Mouse (Mus musculus) ES-Bruce4 (cell line): ENCODE measurements around the gene Gm19345. TPM values are rescaled to one million over a fixed set of nuclear protein-coding genes. Genes with fewer than 3 reads are reported as not detected.

Experiments
- H3K27ac ChIP-seq: 2 replicates; pipeline ENCODE4 v1.5.1; 2012; ENCODE audit warnings: low read length, inconsistent platforms; ENCODE audit not compliant: insufficient read depth
- H3K27me3 ChIP-seq: 2 replicates; pipeline ENCODE4 v1.6.1; 2012; ENCODE audit warnings: mild to moderate bottlenecking, low read length, inconsistent platforms; ENCODE audit not compliant: control insufficient read depth, poor library complexity, insufficient read depth, severe bottlenecking
- H3K36me3 ChIP-seq: 2 replicates; pipeline ENCODE4 v1.6.1; 2012; ENCODE audit warnings: inconsistent platforms, mild to moderate bottlenecking, low read length, moderate library complexity; ENCODE audit not compliant: control insufficient read depth, poor library complexity, insufficient read depth, severe bottlenecking
- H3K4me1 ChIP-seq: one replicate; pipeline ENCODE4 v1.8.1; 2011; ENCODE audit warnings: low read length; ENCODE audit not compliant: control insufficient read depth, insufficient read depth
- H3K4me3 ChIP-seq: 2 replicates; pipeline ENCODE4 v1.5.1; 2011; ENCODE audit warnings: low read depth, mild to moderate bottlenecking, low read length
- H3K9ac ChIP-seq: 2 replicates; pipeline ENCODE4 v1.6.1; 2012; ENCODE audit warnings: low read depth, mild to moderate bottlenecking, inconsistent platforms; ENCODE audit not compliant: poor library complexity, severe bottlenecking
- H3K9me3 ChIP-seq: replicated peaks from 2 replicates; pipeline ENCODE4 v1.6.1; 2012; ENCODE audit warnings: mild to moderate bottlenecking, low read length, inconsistent platforms; ENCODE audit not compliant: control insufficient read depth, poor library complexity, insufficient read depth, severe bottlenecking
- CTCF ChIP-seq: IDR thresholded peaks from one replicate; pipeline ENCODE4 v1.8.1; 2011; ENCODE audit warnings: low read depth, low read length
- EP300 ChIP-seq: IDR thresholded peaks from 2 replicates; pipeline ENCODE4 v1.6.1; 2011; ENCODE audit warnings: low read depth, low read length; ENCODE audit not compliant: insufficient read depth
- POLR2A ChIP-seq: IDR thresholded peaks from one replicate; pipeline ENCODE4 v1.8.1; 2011; ENCODE audit warnings: low read length; ENCODE audit not compliant: insufficient read depth
- polyA plus RNA-seq: library from polyadenylated mRNA; stranded (reverse); fragments of >200 nt; gene quantifications from 2 replicates; pipeline ENCODE4 v1.2.4, GENCODE M21; 2011; ENCODE audit warnings: low read depth; ENCODE audit not compliant: missing spikeins, insufficient read depth, insufficient read length

Gm19345 gene
- polyA plus RNA-seq, 1 experiment: 0.82 TPM

GRCm38 (mm10) chr7:19842885-19843504 lies 8.8 kb upstream of the Gm19345 start:
- Histone ChIP-seq H3K9me3 (no peaks in the 10 kb centered on the region), H3K27me3 (no peaks in the 10 kb centered on the region), H3K36me3 (no peaks in the 10 kb centered on the region), H3K9ac (peak overlapping the region; percentile 36; the same call in 1 of the 2 replicates), H3K4me1 (peaks cover 2% of the 10 kb centered on the region), H3K4me3 (no peak overlapping the region), H3K27ac (no peak overlapping the region)
- TF ChIP-seq CTCF (no peak), EP300 (no peak), POLR2A (no peak)

- Histone ChIP-seq H3K9ac (peak overlapping the region; percentile 36; the same call in 1 of the 2 replicates), H3K9me3 (no peaks in the 10 kb centered on the region), H3K36me3 (no peaks in the 10 kb centered on the region), H3K4me1 (peaks cover 2% of the 10 kb centered on the region), H3K4me3 (no peak overlapping the region), H3K27ac (no peak overlapping the region), H3K27me3 (no peaks in the 10 kb centered on the region)
- TF ChIP-seq CTCF (peak; percentile 83), POLR2A (no peak), EP300 (no peak)
These were observed 8.2 kb upstream of the Gm19345 start for GRCm38 (mm10) chr7:19843561-19843960.

- Histone ChIP-seq H3K27ac (no peak overlapping the region), H3K27me3 (no peaks in the 10 kb centered on the region), H3K9ac (no peak overlapping the region), H3K4me3 (no peak overlapping the region), H3K4me1 (peaks cover 2% of the 10 kb centered on the region), H3K9me3 (no peaks in the 10 kb centered on the region), H3K36me3 (no peaks in the 10 kb centered on the region)
- TF ChIP-seq EP300 (no peak), CTCF (no peak), POLR2A (no peak)
These were observed 7.2 kb upstream of the Gm19345 start for GRCm38 (mm10) chr7:19844521-19845171.

GRCm38 (mm10) chr7:19853526-19853925 lies 1.7 kb downstream of the Gm19345 start:
- no peak for TF ChIP-seq POLR2A
- no peak for TF ChIP-seq CTCF
- TF ChIP-seq EP300: no peak
- no peak overlapping the region for H3K27ac ChIP-seq
- no peaks in the 10 kb centered on the region for H3K27me3 ChIP-seq
- H3K36me3 ChIP-seq: no peaks in the 10 kb centered on the region
- H3K9me3 ChIP-seq: no peaks in the 10 kb centered on the region
- no peak overlapping the region for H3K4me3 ChIP-seq
- no peak overlapping the region for H3K9ac ChIP-seq
- no peaks in the 10 kb centered on the region for H3K4me1 ChIP-seq

- H3K9ac ChIP-seq: no peak overlapping the region
- H3K27ac ChIP-seq: no peak overlapping the region
- TF ChIP-seq CTCF: no peak
- no peak for TF ChIP-seq POLR2A
- TF ChIP-seq EP300: no peak
- no peaks in the 10 kb centered on the region for H3K4me1 ChIP-seq
- no peaks in the 10 kb centered on the region for H3K27me3 ChIP-seq
- no peaks in the 10 kb centered on the region for H3K36me3 ChIP-seq
- H3K4me3 ChIP-seq: no peak overlapping the region
- H3K9me3 ChIP-seq: no peaks in the 10 kb centered on the region
These were observed 3.9 kb downstream of the Gm19345 start for GRCm38 (mm10) chr7:19855663-19856062.

- Histone ChIP-seq H3K4me1 (no peaks in the 10 kb centered on the region), H3K9ac (no peak overlapping the region), H3K27ac (no peak overlapping the region), H3K4me3 (no peak overlapping the region), H3K27me3 (no peaks in the 10 kb centered on the region), H3K9me3 (no peaks in the 10 kb centered on the region), H3K36me3 (no peaks in the 10 kb centered on the region)
- TF ChIP-seq CTCF (no peak), EP300 (no peak), POLR2A (no peak)
These were observed 4.5 kb downstream of the Gm19345 start for GRCm38 (mm10) chr7:19856283-19856682.
